Mouse (Mus musculus): Measurements from ENCODE around the gene Procr. TPM values are rescaled to one million over a fixed set of nuclear protein-coding genes. Genes with fewer than 3 reads are reported as not detected.

Procr gene
- polyA plus RNA-seq, 1 experiment from 2014 or later, result 1.4 TPM

Other genes with a start within 250 kb of the Procr start
- 24.6 and 29.6 TPM in 2 replicates for gene Acss2, start 233.2 kb upstream of the Procr start, polyA plus RNA-seq (2015; fragmentation: Nextera tagmentation; extraction: Ambion mirVana)
- 0.17 and 0.20 TPM in 2 replicates for gene Ggt7, start 232.9 kb upstream of the Procr start, polyA plus RNA-seq (2015; fragmentation: Nextera tagmentation; extraction: Ambion mirVana)
- gene Gss, start 158.3 kb upstream of the Procr start, polyA plus RNA-seq (2015; fragmentation: Nextera tagmentation; extraction: Ambion mirVana), result 77.8 and 81.1 TPM in 2 replicates
- gene Myh7b, start 139.9 kb upstream of the Procr start, polyA plus RNA-seq (2015; fragmentation: Nextera tagmentation; extraction: Ambion mirVana), result 0.94 and 1.7 TPM in 2 replicates
- gene Trpc4ap, start 58.7 kb upstream of the Procr start, polyA plus RNA-seq (2015; fragmentation: Nextera tagmentation; extraction: Ambion mirVana), result 49.7 and 50.7 TPM in 2 replicates
- gene Edem2, start 21.6 kb upstream of the Procr start, polyA plus RNA-seq (2015; fragmentation: Nextera tagmentation; extraction: Ambion mirVana), result 29.5 and 30.3 TPM in 2 replicates
- not detected in 2 replicates for gene Gm17581, start 15.3 kb upstream of the Procr start, polyA plus RNA-seq (2015; fragmentation: Nextera tagmentation; extraction: Ambion mirVana)
- not detected in 2 replicates for gene Mmp24, start 24.2 kb downstream of the Procr start, polyA plus RNA-seq (2015; fragmentation: Nextera tagmentation; extraction: Ambion mirVana)
- 4.8 and 5.6 TPM in 2 replicates for gene BC029722, start 68.3 kb downstream of the Procr start, polyA plus RNA-seq (2015; fragmentation: Nextera tagmentation; extraction: Ambion mirVana)
- 108 TPM in 2 replicates for gene Eif6, start 75.8 kb downstream of the Procr start, polyA plus RNA-seq (2015; fragmentation: Nextera tagmentation; extraction: Ambion mirVana)
- gene Fam83c, start 83.7 kb downstream of the Procr start, polyA plus RNA-seq (2015; fragmentation: Nextera tagmentation; extraction: Ambion mirVana), result 0.08 and 0.14 TPM in 2 replicates
- 26.5 and 34.1 TPM in 2 replicates for gene Uqcc1, start 179.2 kb downstream of the Procr start, polyA plus RNA-seq (2015; fragmentation: Nextera tagmentation; extraction: Ambion mirVana)
- not detected in 2 replicates for gene Gm15557, start 189.6 kb downstream of the Procr start, polyA plus RNA-seq (2015; fragmentation: Nextera tagmentation; extraction: Ambion mirVana)
- gene Gdf5, start 194.2 kb downstream of the Procr start, polyA plus RNA-seq (2015; fragmentation: Nextera tagmentation; extraction: Ambion mirVana), result not detected in 2 replicates
- 6.6 and 7.0 TPM in 2 replicates for gene Cep250, start 205.3 kb downstream of the Procr start, polyA plus RNA-seq (2015; fragmentation: Nextera tagmentation; extraction: Ambion mirVana)